Mouse (Mus musculus) layer of hippocampus, adult 2 months (tissue): ENCODE measurements at regions not wholly inside any gene's neighbourhood (a gene's known extent, or its start where the extent isn't known, plus 50 kb on each side); places are given as distances from the start of the nearest gene placed in this dataset.
A peak's percentile ranks its signal among the peaks of the same experiment; 100 is the strongest.

Source experiments
- DNase-seq, 2 experiments: peaks; one replicate each; pipeline ENCODE4 v3.0.0; 2022; ENCODE audit warnings: low spot score in 2 of 2
- H3K27ac ChIP-seq: fragments of 200-600 bp; 2 replicates; pipeline ENCODE4 v1.8.1; 2022
- H3K4me3 ChIP-seq: fragments of 200-600 bp; 2 replicates; pipeline ENCODE4 v1.8.1; 2022; ENCODE audit warnings: mild to moderate bottlenecking
- CTCF ChIP-seq: fragments of 200-600 bp; conservative IDR thresholded peaks from 2 replicates; pipeline ENCODE4 v1.8.1; 2022; ENCODE audit warnings: antibody characterized with exemption, mild to moderate bottlenecking, moderate library complexity

DNA sequence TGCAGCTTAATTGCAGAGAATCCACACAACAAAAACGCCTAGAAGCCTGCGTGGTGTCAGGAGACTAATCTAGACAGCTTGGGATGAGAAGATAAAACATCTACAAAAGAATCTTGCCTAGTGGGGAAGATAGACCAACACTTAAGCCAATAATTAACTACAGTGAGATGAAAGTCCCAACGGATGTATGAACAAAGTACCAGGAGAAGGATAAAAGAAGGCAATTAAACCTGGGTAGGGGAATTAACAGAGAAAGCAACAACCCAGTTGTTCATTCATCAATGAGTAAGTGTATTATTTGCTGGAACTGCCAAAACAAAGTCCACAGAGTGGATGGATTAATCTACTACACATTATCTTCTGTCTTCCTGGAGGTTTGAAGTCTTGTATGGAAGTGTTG is 99.8 kb downstream of the Olfm4 start:
- DNase-seq, result no peak
- Histone ChIP-seq H3K27ac (no peak overlapping the region), H3K4me3 (no peak overlapping the region)
- TF ChIP-seq CTCF, result no peak

DNA sequence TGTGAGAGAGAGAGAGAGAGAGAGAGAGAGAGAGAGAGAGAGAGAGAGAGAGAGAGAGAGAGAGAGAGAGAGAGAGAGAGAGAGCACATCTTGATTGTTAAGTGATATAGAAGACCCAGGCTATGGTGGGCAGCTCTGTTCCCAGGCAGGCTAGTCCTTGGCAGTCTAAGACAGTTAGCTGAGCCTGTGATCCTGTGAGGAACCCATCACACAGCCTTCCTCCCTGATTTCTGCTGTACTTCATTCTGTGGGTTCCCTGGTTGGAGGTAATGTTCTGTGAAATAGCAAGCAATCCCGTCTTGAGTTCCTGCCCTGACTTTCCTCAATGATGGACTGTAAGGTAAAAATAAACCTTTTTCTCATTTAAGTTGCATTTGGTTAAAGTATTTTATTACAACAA is 113.4 kb downstream of the Olfm4 start:
- Histone ChIP-seq H3K27ac (no peak overlapping the region), H3K4me3 (no peak overlapping the region)
- DNase-seq, result no peak
- TF ChIP-seq CTCF, result no peak

DNA sequence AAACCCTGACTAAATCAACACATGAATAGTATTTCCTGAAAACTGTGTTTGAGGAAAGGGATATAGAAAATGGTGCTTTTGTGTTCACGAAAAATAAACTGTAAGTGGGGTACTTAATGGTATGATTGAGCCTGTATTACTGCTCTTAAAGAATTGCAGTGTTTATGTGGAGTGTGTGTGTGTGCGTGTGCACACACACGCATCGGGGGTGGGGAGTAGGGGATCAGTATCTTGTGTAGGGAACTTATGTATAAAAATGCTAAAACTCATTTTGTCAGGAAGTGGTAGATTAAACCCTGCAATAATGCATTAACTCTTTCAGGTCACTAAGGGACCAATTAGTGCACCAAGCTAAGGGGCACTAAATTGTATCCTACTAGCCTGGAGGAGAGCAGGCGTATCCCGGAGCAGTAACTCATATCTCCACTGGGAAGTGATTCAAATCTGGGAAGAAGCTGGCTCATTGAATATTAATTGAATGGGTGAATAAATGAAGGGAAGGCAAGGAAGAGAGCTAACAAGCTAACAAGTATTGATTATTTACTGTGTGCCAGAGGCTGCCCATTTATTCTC is 129.3 kb downstream of the Olfm4 start:
- no peak overlapping the region for H3K27ac ChIP-seq
- no peak for TF ChIP-seq CTCF
- no peak overlapping the region for H3K4me3 ChIP-seq
- no peak for DNase-seq

DNA sequence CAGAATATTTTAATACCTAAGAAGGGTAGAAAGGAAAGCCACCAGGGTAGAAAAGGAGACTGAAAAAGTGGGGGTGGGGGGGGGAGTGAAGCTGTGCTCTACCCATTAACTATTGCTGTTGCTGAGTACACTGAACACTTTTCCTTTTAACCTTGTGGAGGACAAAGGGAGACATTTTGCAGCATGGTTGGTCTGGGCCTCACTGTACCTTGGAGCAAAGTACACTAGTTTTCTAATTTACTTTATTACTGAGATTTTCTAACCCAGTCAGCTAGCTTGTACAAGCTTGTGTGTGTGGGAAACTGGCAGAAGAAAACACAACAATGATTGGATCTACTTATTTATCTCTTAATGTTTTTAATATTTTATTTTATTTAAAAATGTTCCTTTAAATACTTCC is 130.4 kb downstream of the Olfm4 start:
- TF ChIP-seq CTCF, result no peak
- no peak for DNase-seq
- no peak overlapping the region for H3K27ac ChIP-seq
- H3K4me3 ChIP-seq, result no peak overlapping the region

DNA sequence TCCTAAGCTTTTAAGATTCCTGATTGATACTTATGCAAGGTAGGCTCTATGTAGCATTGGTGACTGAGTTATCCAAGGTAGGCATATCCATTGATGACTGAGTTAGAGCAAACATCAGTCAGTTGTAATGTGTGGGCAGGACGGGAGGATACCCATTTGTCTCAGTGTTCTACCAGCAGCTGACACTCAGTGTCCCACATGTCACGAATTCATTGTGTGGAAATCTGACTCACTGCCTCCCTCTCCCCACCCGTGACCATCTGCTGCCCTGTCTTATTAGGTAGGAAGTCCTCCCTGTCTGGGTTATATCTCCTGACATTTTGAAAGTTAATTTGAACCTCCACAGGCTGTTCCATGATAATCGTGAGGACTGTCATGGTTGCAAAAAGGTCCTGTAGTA is 141.3 kb downstream of the Olfm4 start:
- no peak for TF ChIP-seq CTCF
- H3K4me3 ChIP-seq, result no peak overlapping the region
- H3K27ac ChIP-seq, result no peak overlapping the region
- peak; percentile 71 to 77 for DNase-seq

DNA sequence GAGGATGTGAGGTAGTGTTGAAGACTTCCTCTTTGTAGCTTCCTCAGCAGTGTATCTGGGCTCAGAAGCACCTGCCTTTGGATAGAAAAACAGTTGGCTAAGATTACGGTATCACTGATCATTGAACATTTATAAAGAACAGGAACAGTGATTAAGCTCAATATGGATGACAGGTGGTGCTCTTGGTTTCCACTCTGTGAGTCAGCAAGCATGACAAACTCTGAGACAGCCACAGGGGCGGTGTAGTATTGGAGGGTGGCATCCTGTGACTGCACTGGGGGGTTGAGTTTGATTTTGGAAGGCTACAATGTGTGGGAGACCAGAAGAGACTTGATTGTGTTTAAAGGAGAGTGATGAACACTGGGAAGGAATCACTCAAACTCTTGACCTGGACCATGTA is 144.3 kb downstream of the Olfm4 start:
- no peak overlapping the region for H3K4me3 ChIP-seq
- DNase-seq, result peak; percentile 51 to 62
- peak overlapping the region; percentile 46; the same call in 1 of the 2 replicates for H3K27ac ChIP-seq
- no peak for TF ChIP-seq CTCF

DNA sequence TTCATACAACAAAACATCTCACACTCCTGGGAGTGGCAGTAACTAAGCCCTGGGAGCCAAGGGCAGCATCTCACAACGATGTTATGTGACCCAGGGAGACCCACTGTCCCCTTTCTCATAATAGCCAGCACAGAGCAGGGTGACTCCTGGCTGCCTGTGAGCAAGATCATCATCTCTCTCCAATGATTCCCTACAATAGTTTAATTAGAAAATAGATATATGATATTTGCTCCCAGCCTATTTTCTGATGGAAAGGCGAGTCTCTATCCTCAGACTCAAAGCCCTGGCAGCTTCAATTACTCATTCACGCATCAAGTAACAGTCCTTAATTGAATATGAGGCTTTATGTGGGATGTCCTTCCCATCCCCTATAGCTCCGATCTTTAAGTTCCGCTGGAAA is 153.7 kb downstream of the Olfm4 start:
- H3K27ac ChIP-seq, result no peak overlapping the region
- H3K4me3 ChIP-seq, result no peak overlapping the region
- DNase-seq, result no peak
- TF ChIP-seq CTCF, result no peak

DNA sequence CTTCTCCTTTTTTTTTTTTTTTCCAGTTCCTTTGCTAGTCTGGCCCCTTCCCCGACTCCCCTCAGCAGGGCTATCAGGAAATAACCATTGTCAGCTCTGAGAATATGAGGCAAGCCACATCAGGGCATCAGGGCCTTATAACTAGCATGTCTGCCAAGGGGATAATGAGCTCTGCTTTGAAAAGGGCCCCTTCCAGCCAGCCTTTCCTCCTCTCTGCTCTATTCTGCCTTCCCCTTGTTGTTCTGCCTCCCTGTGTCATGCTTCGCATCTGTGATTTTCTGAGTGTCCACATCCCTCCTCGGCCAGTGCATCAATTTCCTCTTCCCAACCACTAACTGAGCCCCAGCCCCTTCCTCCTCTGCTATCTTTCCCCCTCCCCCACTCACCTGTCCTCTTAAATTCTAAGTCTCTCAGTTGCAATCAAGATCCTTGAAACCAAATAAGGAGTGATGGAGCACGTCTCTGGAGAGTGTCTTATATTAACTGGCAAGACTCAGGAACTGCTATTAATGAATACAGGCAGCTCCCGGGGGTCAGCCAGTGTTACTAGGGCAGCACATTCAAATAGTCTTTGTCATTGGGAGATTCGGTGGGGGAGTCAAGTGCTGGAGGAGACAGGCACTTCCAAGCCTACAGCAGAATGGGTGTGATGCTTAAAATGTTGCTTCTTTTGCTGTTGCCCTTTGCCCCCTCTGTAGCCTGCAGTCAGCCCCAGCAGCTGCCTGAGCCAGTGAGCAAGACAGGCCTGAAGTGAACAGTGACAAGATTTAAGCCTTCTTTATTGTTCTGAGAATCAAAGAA is 155.3 kb downstream of the Olfm4 start:
- Histone ChIP-seq H3K4me3 (no peak overlapping the region), H3K27ac (no peak overlapping the region)
- no peak for DNase-seq
- TF ChIP-seq CTCF, result no peak

DNA sequence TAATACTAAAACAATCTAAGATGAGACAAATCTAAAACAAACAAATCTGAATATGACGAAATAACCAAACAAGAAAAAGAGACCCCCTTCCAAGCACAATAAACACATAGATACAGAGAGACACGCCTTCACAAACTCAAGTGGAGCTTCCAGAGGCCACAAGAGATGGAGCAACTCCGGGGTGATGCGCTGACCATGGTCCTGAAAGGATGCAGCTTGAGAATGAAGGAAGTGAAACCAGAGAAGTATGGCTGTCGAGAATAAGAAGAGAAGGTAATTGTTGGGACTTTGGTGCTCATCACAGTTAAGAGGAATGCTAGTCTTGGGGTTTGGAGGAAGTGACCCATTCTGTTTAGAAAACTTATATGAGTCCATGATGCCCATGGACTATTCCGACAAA is 173.1 kb downstream of the Olfm4 start:
- no peak for DNase-seq
- no peak for TF ChIP-seq CTCF
- Histone ChIP-seq H3K27ac (no peak overlapping the region), H3K4me3 (no peak overlapping the region)

DNA sequence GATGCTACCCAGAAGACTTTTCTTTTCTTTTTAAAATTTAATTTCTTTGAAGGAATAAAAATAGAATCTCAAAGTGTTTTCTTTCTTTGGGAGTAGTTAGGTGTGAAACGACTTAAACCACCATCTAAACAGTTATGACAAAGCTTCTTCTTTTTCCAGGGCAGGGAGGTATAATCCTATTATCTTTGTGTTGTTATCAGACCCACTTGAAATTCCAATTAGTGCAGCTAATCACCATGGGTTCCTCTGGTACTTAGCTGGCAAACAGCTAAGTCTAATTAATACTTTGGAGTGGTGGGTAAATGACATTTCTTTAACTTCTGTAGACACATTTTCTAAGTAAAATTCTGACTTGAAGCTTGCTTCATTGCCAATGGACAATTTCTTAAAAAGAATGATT is 185.3 kb downstream of the Olfm4 start:
- Histone ChIP-seq H3K27ac (no peak overlapping the region), H3K4me3 (no peak overlapping the region)
- no peak for TF ChIP-seq CTCF
- no peak for DNase-seq

DNA sequence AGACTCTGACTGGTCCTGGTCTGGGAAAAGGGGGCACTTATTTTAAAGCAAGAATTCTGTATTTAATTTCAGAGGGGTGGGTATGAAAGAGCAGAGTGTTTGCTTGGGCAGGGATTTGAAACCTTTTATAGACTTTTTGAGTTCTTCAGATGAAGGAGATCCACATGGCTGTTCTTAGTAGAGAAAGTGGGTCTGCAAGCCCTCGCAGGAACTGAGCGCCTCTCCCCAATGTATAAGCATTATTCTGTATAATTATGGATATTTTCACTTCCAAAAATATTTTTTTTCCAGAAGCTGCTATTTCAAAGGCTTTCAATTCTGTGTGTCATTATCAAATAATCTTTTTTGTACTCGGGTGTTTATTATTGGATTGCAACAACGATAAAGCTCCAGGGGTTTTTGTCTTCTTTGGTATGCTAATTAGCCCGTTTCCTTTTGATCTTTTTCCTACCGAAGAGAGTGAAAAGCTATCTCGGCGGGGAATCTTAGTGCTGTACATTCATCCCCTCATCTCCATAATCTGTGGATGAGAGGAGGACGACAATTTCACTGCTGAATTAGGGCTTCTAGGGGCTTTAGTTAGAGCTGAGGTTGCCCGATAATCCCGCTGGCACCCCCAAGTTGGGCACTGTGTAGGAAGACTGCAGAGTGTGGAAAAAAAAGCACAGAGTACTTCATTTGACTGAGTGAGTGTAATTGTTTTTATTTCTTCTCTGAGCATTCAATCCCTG is 186.7 kb downstream of the Olfm4 start:
- DNase-seq, result no peak
- TF ChIP-seq CTCF, result no peak
- H3K27ac ChIP-seq, result no peak overlapping the region
- H3K4me3 ChIP-seq, result peak overlapping the region; percentile 15; the same call in 1 of the 2 replicates

DNA sequence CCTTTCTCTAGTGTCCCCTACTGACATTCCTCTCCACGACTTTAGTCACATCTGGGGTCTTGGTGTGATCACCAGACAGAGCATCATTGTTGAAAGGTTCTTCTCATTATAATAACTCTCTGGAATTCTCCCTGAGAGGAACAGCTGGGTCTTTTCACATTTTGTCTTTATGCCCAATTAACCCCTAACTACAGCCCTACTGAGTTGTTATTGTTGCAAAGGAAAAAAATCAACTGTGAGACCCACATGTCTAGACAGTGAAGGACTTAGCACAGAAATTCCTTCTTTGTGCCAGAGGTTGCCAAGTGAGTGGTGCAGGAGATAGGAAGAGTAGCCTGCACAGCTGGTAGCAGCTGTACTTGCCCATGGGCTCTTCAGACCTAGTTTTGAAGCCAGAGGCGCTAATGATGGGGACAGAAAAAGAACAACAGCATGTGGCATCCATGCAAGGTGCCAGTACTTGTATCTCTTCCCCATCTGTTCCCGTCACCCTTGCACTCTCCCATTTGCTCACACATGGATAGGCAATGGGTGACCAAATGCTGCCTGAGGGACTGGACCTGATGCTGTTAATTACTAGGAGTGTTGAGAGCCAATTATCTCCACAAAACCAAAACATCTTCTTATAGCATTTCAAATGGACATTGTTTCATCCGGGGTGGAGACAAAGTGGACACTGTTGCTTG is 189.1 kb downstream of the Olfm4 start:
- H3K4me3 ChIP-seq, result no peak overlapping the region
- no peak for TF ChIP-seq CTCF
- no peak for DNase-seq
- H3K27ac ChIP-seq, result no peak overlapping the region

DNA sequence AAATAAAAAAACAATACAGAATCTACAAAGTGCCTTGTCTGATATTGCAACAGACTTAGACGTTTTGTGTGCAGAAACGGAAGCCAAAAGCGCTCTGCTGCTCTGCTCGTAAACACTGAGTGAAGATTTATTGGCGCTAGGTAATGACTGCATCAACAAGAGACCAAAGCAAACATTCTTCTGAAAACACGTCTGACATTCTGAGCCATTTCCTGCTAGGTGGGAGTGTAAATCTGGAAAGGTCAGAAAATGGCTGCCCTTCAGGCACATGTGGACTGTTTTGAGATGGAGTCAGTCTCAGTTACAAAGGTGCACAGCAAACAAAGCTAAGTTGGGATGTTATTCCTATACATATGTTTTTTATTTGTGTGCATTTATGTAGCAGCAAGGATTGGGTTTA is 192.6 kb downstream of the Olfm4 start:
- no peak overlapping the region for H3K4me3 ChIP-seq
- TF ChIP-seq CTCF, result no peak
- DNase-seq, result no peak
- no peak overlapping the region for H3K27ac ChIP-seq

DNA sequence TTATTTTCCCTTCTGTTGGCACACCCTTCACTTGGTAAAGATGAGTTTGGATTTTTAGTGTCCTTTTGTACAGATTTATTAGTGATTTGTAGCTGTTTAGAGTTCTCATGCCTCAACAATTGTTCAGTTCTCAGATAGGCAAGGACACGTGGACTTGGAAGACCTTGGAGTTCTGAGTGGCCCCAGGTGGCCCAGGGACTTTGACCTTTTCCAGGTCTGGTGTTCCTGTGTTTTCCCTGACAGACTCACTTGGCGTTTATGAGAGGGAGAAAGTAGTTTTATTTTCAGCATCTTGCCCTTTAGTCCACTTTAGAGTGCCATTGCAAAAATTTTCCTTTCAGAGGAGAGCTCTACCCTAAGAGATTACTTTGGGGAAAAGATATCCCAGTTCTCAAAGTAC is 211.2 kb downstream of the Olfm4 start:
- Histone ChIP-seq H3K4me3 (no peak overlapping the region), H3K27ac (no peak overlapping the region)
- TF ChIP-seq CTCF, result no peak
- DNase-seq, result no peak
